Mouse (Mus musculus): ENCODE measurements around the gene Jmjd8.
"Not testable (repeated sequence)": the region's sequence is repeated elsewhere in the genome, so short reads cannot be mapped to it uniquely, and the experiment has no call there.

Gene Jmjd8

GRCm38 (mm10) chr17:25828712-25829557 is at the start of gene Jmjd8:
TSS of gene Jmjd8 (plus strand) at chr17:25828867.
- DNase-seq (ENCODE audit: low read depth), result no peak

GRCm38 (mm10) chr17:25781339-25781738 is 47.3 kb upstream of the Jmjd8 start:
- DNase-seq (ENCODE audit: low read depth), result no peak

- no peak for DNase-seq (ENCODE audit: low read depth)
Observed at GRCm38 (mm10) chr17:25783086-25783485, 45.6 kb upstream of the Jmjd8 start.

GRCm38 (mm10) chr17:25783861-25784574 is 44.6 kb upstream of the Jmjd8 start:
- no peak for DNase-seq (ENCODE audit: low read depth)

- DNase-seq (ENCODE audit: low read depth), result peak; percentile 88
Observed at GRCm38 (mm10) chr17:25785281-25785745, 43.4 kb upstream of the Jmjd8 start, which contains the start of gene Haghl. TSS of gene Haghl (minus strand) at chr17:25785673.

GRCm38 (mm10) chr17:25786280-25786679 is 42.4 kb upstream of the Jmjd8 start, which contains the start of gene Ccdc78:
TSS of gene Ccdc78 (plus strand) at chr17:25786580.
- no peak for DNase-seq (ENCODE audit: low read depth)

GRCm38 (mm10) chr17:25786781-25787504 is 41.7 kb upstream of the Jmjd8 start:
- DNase-seq (ENCODE audit: low read depth), result no peak

- DNase-seq (ENCODE audit: low read depth), result no peak
Observed at GRCm38 (mm10) chr17:25791320-25791842, 37.3 kb upstream of the Jmjd8 start.

- DNase-seq (ENCODE audit: low read depth), result peak; percentile 57
Observed at GRCm38 (mm10) chr17:25791843-25792527, 36.7 kb upstream of the Jmjd8 start.

GRCm38 (mm10) chr17:25792615-25793014 is 36.1 kb upstream of the Jmjd8 start, which contains the start of gene Fam173a:
TSS of gene Fam173a (minus strand) at chr17:25792901.
- DNase-seq (ENCODE audit: low read depth), result no peak

GRCm38 (mm10) chr17:25794197-25794596 is 34.5 kb upstream of the Jmjd8 start:
- no peak for DNase-seq (ENCODE audit: low read depth)

GRCm38 (mm10) chr17:25794998-25795397 is 33.7 kb upstream of the Jmjd8 start:
- DNase-seq (ENCODE audit: low read depth), result no peak

GRCm38 (mm10) chr17:25795609-25796092 is 33.0 kb upstream of the Jmjd8 start, which contains the start of gene AC134908.4:
TSS of gene AC134908.4 (minus strand) at chr17:25795659.
- DNase-seq (ENCODE audit: low read depth), result no peak

GRCm38 (mm10) chr17:25796211-25796771 is 32.4 kb upstream of the Jmjd8 start:
- no peak for DNase-seq (ENCODE audit: low read depth)

- peak; percentile 26 for DNase-seq (ENCODE audit: low read depth)
Observed at GRCm38 (mm10) chr17:25796951-25797369, 31.7 kb upstream of the Jmjd8 start, which contains the start of gene Metrn. TSS of gene Metrn (minus strand) at chr17:25797136.

- peak; percentile 28 for DNase-seq (ENCODE audit: low read depth)
Observed at GRCm38 (mm10) chr17:25801029-25801428, 27.6 kb upstream of the Jmjd8 start.

GRCm38 (mm10) chr17:25802825-25803517 is 25.7 kb upstream of the Jmjd8 start:
- peak; percentile 55 for DNase-seq (ENCODE audit: low read depth)

GRCm38 (mm10) chr17:25806507-25806906 is 22.2 kb upstream of the Jmjd8 start:
- DNase-seq (ENCODE audit: low read depth), result no peak

- DNase-seq (ENCODE audit: low read depth), result not testable (repeated sequence)
Observed at GRCm38 (mm10) chr17:25807452-25807851, 21.2 kb upstream of the Jmjd8 start.

GRCm38 (mm10) chr17:25808028-25808427 is 20.6 kb upstream of the Jmjd8 start:
- DNase-seq (ENCODE audit: low read depth), result no peak

All from fibroblast of lung, adult 2 months (primary cell).